Mouse (Mus musculus): ENCODE measurements around the gene Gm26920. TPM values are rescaled to one million over a fixed set of nuclear protein-coding genes. Genes with fewer than 3 reads are reported as not detected.

Gm26920 gene
- polyA plus RNA-seq (2012; ENCODE audit: low replicate concordance) = not detected in 2 replicates

GRCm38 (mm10) chr7:30090092-30090969, at the start of gene Gm26920, which contains the start of gene Zfp566:
TSS of gene Gm26920 (minus strand) at chr7:30090410.
TSS of gene Zfp566 (minus strand) at chr7:30090527.

GRCm38 (mm10) chr7:30121308-30122187, 31.3 kb upstream of the Gm26920 start, which contains the start of gene Zfp382:
TSS of gene Zfp382 (plus strand) at chr7:30121942.

GRCm38 (mm10) chr7:30094646-30095429, 4.6 kb upstream of the Gm26920 start, which contains the start of gene Zfp260:
TSS of gene Zfp260 (plus strand) at chr7:30094777.

GRCm38 (mm10) chr7:30072146-30073028, 17.8 kb downstream of the Gm26920 start, which contains the start of gene Zfp82:
TSS of gene Zfp82 (minus strand) at chr7:30072900.

GRCm38 (mm10) chr7:30050882-30051548, 39.2 kb downstream of the Gm26920 start, which contains the start of gene Zfp14:
TSS of gene Zfp14 (minus strand) at chr7:30051380.

Other genes starting within 250 kb of the Gm26920 start
- gene Zfp940, start 236.7 kb downstream of the Gm26920 start, polyA plus RNA-seq (2012; ENCODE audit: low replicate concordance) = 0.21 TPM in 1 of 2 replicates, not detected in the other
- 0.18 and 0.53 TPM in 2 replicates for gene Zfp420, start 230.4 kb downstream of the Gm26920 start, polyA plus RNA-seq (2012; ENCODE audit: low replicate concordance)
- 0.48 and 0.52 TPM in 2 replicates for gene Zfp27, start 183.8 kb downstream of the Gm26920 start, polyA plus RNA-seq (2012; ENCODE audit: low replicate concordance)
- 0.18 and 0.31 TPM in 2 replicates for gene Zfp383, start 182.2 kb downstream of the Gm26920 start, polyA plus RNA-seq (2012; ENCODE audit: low replicate concordance)
- 3.1 and 10.3 TPM in 2 replicates for gene Zfp74, start 136.3 kb downstream of the Gm26920 start, polyA plus RNA-seq (2012; ENCODE audit: low replicate concordance)
- 1.4 and 3.4 TPM in 2 replicates for gene Zfp568, start 106.5 kb downstream of the Gm26920 start, polyA plus RNA-seq (2012; ENCODE audit: low replicate concordance)
- gene Zfp14, start 39.0 kb downstream of the Gm26920 start, polyA plus RNA-seq (2012; ENCODE audit: low replicate concordance) = 0.10 and 0.27 TPM in 2 replicates
- gene Zfp82, start 17.5 kb downstream of the Gm26920 start, polyA plus RNA-seq (2012; ENCODE audit: low replicate concordance) = 0.17 and 0.33 TPM in 2 replicates
- 0.85 and 3.5 TPM in 2 replicates for gene Zfp566, start 117 bp upstream of the Gm26920 start, polyA plus RNA-seq (2012; ENCODE audit: low replicate concordance)
- gene Zfp260, start 4.4 kb upstream of the Gm26920 start, polyA plus RNA-seq (2012; ENCODE audit: low replicate concordance) = 0.83 and 1.9 TPM in 2 replicates
- gene Zfp382, start 31.5 kb upstream of the Gm26920 start, polyA plus RNA-seq (2012; ENCODE audit: low replicate concordance) = 8.0 and 18.8 TPM in 2 replicates
- gene Zfp146, start 79.3 kb upstream of the Gm26920 start, polyA plus RNA-seq (2012; ENCODE audit: low replicate concordance) = 3.8 and 4.4 TPM in 2 replicates
- 1.1 and 1.4 TPM in 2 replicates for gene Cox7a1, start 93.7 kb upstream of the Gm26920 start, polyA plus RNA-seq (2012; ENCODE audit: low replicate concordance)
- 89.2 and 120 TPM in 2 replicates for gene Capns1, start 108.4 kb upstream of the Gm26920 start, polyA plus RNA-seq (2012; ENCODE audit: low replicate concordance)
- gene Polr2i, start 141.5 kb upstream of the Gm26920 start, polyA plus RNA-seq (2012; ENCODE audit: low replicate concordance) = 34.0 and 41.8 TPM in 2 replicates
- gene Tbcb, start 141.9 kb upstream of the Gm26920 start, polyA plus RNA-seq (2012; ENCODE audit: low replicate concordance) = 19.3 and 21.9 TPM in 2 replicates
- not detected in 2 replicates for gene Ovol3, start 145.3 kb upstream of the Gm26920 start, polyA plus RNA-seq (2012; ENCODE audit: low replicate concordance)
- not detected in 2 replicates for gene Thap8, start 189.7 kb upstream of the Gm26920 start, polyA plus RNA-seq (2012; ENCODE audit: low replicate concordance)
- 5.0 and 25.2 TPM in 2 replicates for gene Wdr62, start 190.0 kb upstream of the Gm26920 start, polyA plus RNA-seq (2012; ENCODE audit: low replicate concordance)
- gene Clip3, start 201.3 kb upstream of the Gm26920 start, polyA plus RNA-seq (2012; ENCODE audit: low replicate concordance) = 2.8 and 14.0 TPM in 2 replicates
- 114 and 225 TPM in 2 replicates for gene Alkbh6, start 218.3 kb upstream of the Gm26920 start, polyA plus RNA-seq (2012; ENCODE audit: low replicate concordance)
- 3.5 and 6.2 TPM in 2 replicates for gene Syne4, start 224.4 kb upstream of the Gm26920 start, polyA plus RNA-seq (2012; ENCODE audit: low replicate concordance)
- gene E130208F15Rik, start 231.3 kb upstream of the Gm26920 start, polyA plus RNA-seq (2012; ENCODE audit: low replicate concordance) = 1.2 and 3.5 TPM in 2 replicates
- 7.3 and 13.8 TPM in 2 replicates for gene Sdhaf1, start 233.5 kb upstream of the Gm26920 start, polyA plus RNA-seq (2012; ENCODE audit: low replicate concordance)

Data from hematopoietic multipotent progenitor cell, adult 10-12 weeks (in vitro differentiated cells).